Mouse (Mus musculus): Measurements from ENCODE around the gene Rdx. TPM values are rescaled to one million over a fixed set of nuclear protein-coding genes. Genes with fewer than 3 reads are reported as not detected.

The Rdx gene
- total and polyA plus RNA-seq, 3 experiments: 103 to 152 (median 109) TPM

DNA sequence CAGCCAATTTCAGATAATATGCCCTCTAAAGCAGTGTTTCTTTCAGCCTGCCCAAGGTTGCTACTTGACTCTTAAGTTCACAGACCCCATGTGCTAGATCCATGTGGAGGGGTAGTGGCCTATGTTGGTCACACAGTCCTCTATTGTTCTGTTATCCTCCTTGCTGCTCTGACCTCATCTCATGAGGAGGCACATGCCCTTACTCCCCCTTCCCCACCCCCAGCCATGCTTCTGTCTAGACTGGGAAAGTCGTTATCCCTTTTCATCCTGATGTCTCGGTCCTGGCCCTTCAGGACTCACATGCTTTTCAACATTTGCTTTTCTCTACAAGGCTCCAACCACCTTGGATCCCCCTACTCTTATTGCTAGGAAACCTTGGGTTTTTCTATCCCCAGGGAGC, 39.6 kb upstream of the Rdx start:
- peaks cover 2 to 7% of the 10 kb centered on the region in 2 experiments; a peak in 3 of 4 replicates for H3K27me3 ChIP-seq (ENCODE audit: control insufficient read depth in 1 of 2, insufficient read depth in 2 of 2, low read length in 2 of 2)
- no peak overlapping the region for H3K9ac ChIP-seq (ENCODE audit: control insufficient read depth, low read depth, low read length, poor library complexity, severe bottlenecking)
- TF ChIP-seq BHLHE40 (IDR thresholded peaks at IDR 0.05; ENCODE audit: borderline replicate concordance, low read depth, low read length): no peak
- TF ChIP-seq GABPA (IDR thresholded peaks at IDR 0.05; ENCODE audit: low read depth, low read length): no peak
- TF ChIP-seq NELFE (IDR thresholded peaks at IDR 0.05; ENCODE audit: low read depth, low read length): no peak
- no peak for TF ChIP-seq USF2 (IDR thresholded peaks at IDR 0.05; ENCODE audit: borderline replicate concordance in 1 of 2, insufficient read depth in 1 of 2, low read depth in 1 of 2, low read length in 2 of 2)
- no peak for TF ChIP-seq SIN3A (IDR thresholded peaks at IDR 0.05; ENCODE audit: low read length)
- TF ChIP-seq MAFK (IDR thresholded peaks at IDR 0.05; ENCODE audit: borderline replicate concordance, low read depth, low read length): no peak
- TF ChIP-seq CTCF (IDR thresholded peaks at IDR 0.05 in 2 of 3, conservative IDR thresholded peaks at IDR 0.05 in 1 of 3; ENCODE audit: control insufficient read depth in 1 of 3, insufficient read depth in 1 of 3, low read depth in 2 of 3, low read length in 3 of 3, poor library complexity in 1 of 3, severe bottlenecking in 1 of 3): no peak
- H3K79me2 ChIP-seq (ENCODE audit: control insufficient read depth, insufficient read depth, low read length, poor library complexity): no peaks in the 10 kb centered on the region
- no peaks in the 10 kb centered on the region for H3K4me1 ChIP-seq (ENCODE audit: control insufficient read depth in 1 of 2, insufficient read depth in 2 of 2, low read length in 2 of 2)
- no peak overlapping the region for H3K27ac ChIP-seq (ENCODE audit: control insufficient read depth, low read depth, low read length)
- DNase-seq (ENCODE audit: low read depth, low spot score): no peak
- no peaks in the 10 kb centered on the region for H3K9me3 ChIP-seq (replicated peaks; ENCODE audit: insufficient read depth, low read length)
- no peaks in the 10 kb centered on the region for H3K36me3 ChIP-seq (ENCODE audit: control insufficient read depth in 1 of 2, insufficient read depth in 2 of 2, low read length in 2 of 2)
- H3K4me3 ChIP-seq (ENCODE audit: control insufficient read depth in 1 of 2, insufficient read depth in 1 of 2, low read depth in 2 of 2, low read length in 2 of 2): no peak overlapping the region

DNA sequence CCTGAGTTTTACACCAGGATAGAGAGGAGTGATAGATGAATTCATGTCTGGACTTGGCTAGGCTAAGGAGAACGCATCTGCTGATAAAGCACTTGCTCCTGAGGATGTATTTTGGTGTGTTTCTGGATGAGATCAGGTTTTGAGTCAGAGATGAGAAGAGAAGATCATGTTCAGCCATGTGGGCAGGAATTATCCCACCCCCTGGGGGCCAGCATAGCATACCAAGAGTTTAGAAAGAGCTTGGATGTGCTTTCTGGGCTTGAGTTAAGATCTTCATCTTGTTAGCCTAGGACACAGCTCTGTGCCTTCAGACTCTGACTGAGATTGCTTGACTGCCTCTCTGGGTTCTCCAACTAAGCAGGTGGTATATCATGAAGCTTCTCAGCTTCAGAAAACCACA, 38.5 kb upstream of the Rdx start:
- Histone ChIP-seq H3K27ac (ENCODE audit: control insufficient read depth, low read depth, low read length) (no peak overlapping the region), H3K79me2 (ENCODE audit: control insufficient read depth, insufficient read depth, low read length, poor library complexity) (no peaks in the 10 kb centered on the region), H3K9me3 (replicated peaks; ENCODE audit: insufficient read depth, low read length) (no peaks in the 10 kb centered on the region), H3K9ac (ENCODE audit: control insufficient read depth, low read depth, low read length, poor library complexity, severe bottlenecking) (no peak overlapping the region), H3K27me3 (ENCODE audit: control insufficient read depth in 1 of 2, insufficient read depth in 2 of 2, low read length in 2 of 2) (peaks cover 2 to 7% of the 10 kb centered on the region in 2 experiments; a peak in 3 of 4 replicates), H3K4me1 (ENCODE audit: control insufficient read depth in 1 of 2, insufficient read depth in 2 of 2, low read length in 2 of 2) (no peaks in the 10 kb centered on the region), H3K36me3 (ENCODE audit: control insufficient read depth in 1 of 2, insufficient read depth in 2 of 2, low read length in 2 of 2) (no peaks in the 10 kb centered on the region), H3K4me3 (ENCODE audit: control insufficient read depth in 1 of 2, insufficient read depth in 1 of 2, low read depth in 2 of 2, low read length in 2 of 2) (no peak overlapping the region)
- TF ChIP-seq NELFE (IDR thresholded peaks at IDR 0.05; ENCODE audit: low read depth, low read length) (no peak), MYB (IDR thresholded peaks at IDR 0.05; ENCODE audit: low read depth, low read length) (no peak), RCOR1 (IDR thresholded peaks at IDR 0.05; ENCODE audit: low read depth, low read length) (no peak), ZKSCAN1 (IDR thresholded peaks at IDR 0.05; ENCODE audit: low read depth, low read length) (no peak), MAFK (IDR thresholded peaks at IDR 0.05; ENCODE audit: borderline replicate concordance, low read depth, low read length) (no peak), HCFC1 (IDR thresholded peaks at IDR 0.05; ENCODE audit: low read depth, low read length) (no peak), USF2 (IDR thresholded peaks at IDR 0.05; ENCODE audit: borderline replicate concordance in 1 of 2, insufficient read depth in 1 of 2, low read depth in 1 of 2, low read length in 2 of 2) (no peak), KAT2A (conservative IDR thresholded peaks at IDR 0.05; ENCODE audit: low read depth, low read length) (no peak), EP300 (IDR thresholded peaks at IDR 0.05; ENCODE audit: low read depth in 1 of 2, low read length in 2 of 2) (no peak), SIN3A (IDR thresholded peaks at IDR 0.05; ENCODE audit: low read length) (no peak), CHD2 (IDR thresholded peaks at IDR 0.05; ENCODE audit: low read length) (no peak)
- DNase-seq (ENCODE audit: low read depth, low spot score): no peak

- no peak for TF ChIP-seq MYB (IDR thresholded peaks at IDR 0.05; ENCODE audit: low read depth, low read length)
- no peak for TF ChIP-seq MEF2A (IDR thresholded peaks at IDR 0.05; ENCODE audit: extremely low read depth, insufficient replicate concordance, low read depth, low read length, poor library complexity, severe bottlenecking)
- no peak for TF ChIP-seq KAT2A (conservative IDR thresholded peaks at IDR 0.05; ENCODE audit: low read depth, low read length)
- H3K4me1 ChIP-seq (ENCODE audit: control insufficient read depth in 1 of 2, insufficient read depth in 2 of 2, low read length in 2 of 2): no peaks in the 10 kb centered on the region
- no peaks in the 10 kb centered on the region for H3K79me2 ChIP-seq (ENCODE audit: control insufficient read depth, insufficient read depth, low read length, poor library complexity)
- no peaks in the 10 kb centered on the region for H3K36me3 ChIP-seq (ENCODE audit: control insufficient read depth in 1 of 2, insufficient read depth in 2 of 2, low read length in 2 of 2)
- no peak overlapping the region for H3K27ac ChIP-seq (ENCODE audit: control insufficient read depth, low read depth, low read length)
- no peak overlapping the region for H3K4me3 ChIP-seq (ENCODE audit: control insufficient read depth in 1 of 2, insufficient read depth in 1 of 2, low read depth in 2 of 2, low read length in 2 of 2)
- peaks cover 0 to 7% of the 10 kb centered on the region in 2 experiments; a peak in 1 of 4 replicates for H3K27me3 ChIP-seq (ENCODE audit: control insufficient read depth in 1 of 2, insufficient read depth in 2 of 2, low read length in 2 of 2)
- no peaks in the 10 kb centered on the region for H3K9me3 ChIP-seq (replicated peaks; ENCODE audit: insufficient read depth, low read length)
- no peak for DNase-seq (ENCODE audit: low read depth, low spot score)
- no peak overlapping the region for H3K9ac ChIP-seq (ENCODE audit: control insufficient read depth, low read depth, low read length, poor library complexity, severe bottlenecking)
Measured at GRCm38 (mm10) chr9:52012311-52012710, 34.7 kb upstream of the Rdx start.

All from MEL (cell line).